Mouse (Mus musculus) hindbrain, postnatal 0 days (tissue): Measurements from ENCODE around the gene Fam122a. TPM values are rescaled to one million over a fixed set of nuclear protein-coding genes. Genes with fewer than 3 reads are reported as not detected.

Experiments
- ATAC-seq: fragments of 200-750 bp; cut with Nextera tagmentation; 2 replicates; pipeline ENCODE4 v1.8.0; 2017; ENCODE audit warnings: mild to moderate bottlenecking, moderate TSS enrichment, moderate library complexity
- DNase-seq: peaks from one replicate; pipeline ENCODE4 v3.0.0-alpha.2; 2015; ENCODE audit warnings: low spot score
- H3K27ac ChIP-seq: fragments of 300-500 bp; sonication (generic); 2 replicates; pipeline ENCODE4 v1.5.1; 2014; ENCODE audit warnings: mild to moderate bottlenecking
- H3K27me3 ChIP-seq: fragments of 300-500 bp; sonication (generic); 2 replicates; pipeline ENCODE4 v1.6.1; 2014; ENCODE audit warnings: low read length, mixed read lengths; ENCODE audit not compliant: insufficient read depth
- H3K36me3 ChIP-seq: fragments of 300-500 bp; sonication (generic); 2 replicates; pipeline ENCODE4 v1.6.1; 2014; ENCODE audit warnings: low read length, mixed read lengths; ENCODE audit not compliant: insufficient read depth
- H3K4me1 ChIP-seq: fragments of 300-500 bp; sonication (generic); 2 replicates; pipeline ENCODE4 v1.6.1; 2014; ENCODE audit warnings: antibody characterized with exemption, low read length, mixed read lengths; ENCODE audit not compliant: insufficient read depth
- H3K4me2 ChIP-seq: fragments of 300-500 bp; sonication (generic); 2 replicates; pipeline ENCODE4 v1.6.1; 2014; ENCODE audit warnings: low read depth, mild to moderate bottlenecking, low read length, moderate library complexity, mixed read lengths
- H3K4me3 ChIP-seq: fragments of 300-500 bp; sonication (generic); 2 replicates; pipeline ENCODE4 v1.5.1; 2014; ENCODE audit warnings: low read length
- H3K9ac ChIP-seq: fragments of 300-500 bp; sonication (generic); replicated peaks from 2 replicates; pipeline ENCODE4 v1.6.1; 2014; ENCODE audit warnings: mild to moderate bottlenecking, low read length, moderate library complexity, mixed read lengths
- H3K9me3 ChIP-seq: fragments of 300-500 bp; sonication (generic); 2 replicates; pipeline ENCODE4 v1.6.1; 2016; ENCODE audit warnings: low read length, mixed read lengths
- CTCF ChIP-seq: IDR thresholded peaks from 2 replicates; pipeline ENCODE4 v1.5.1; 2016; ENCODE audit warnings: antibody characterized with exemption, control low read depth, low read depth
- WGBS: fragments of 180-500 bp; shearing (Covaris S2); extraction: QIAGEN DNeasy Blood & Tissue Kit; methylation state at CpG from one replicate; pipeline ENCODE4 v1.1.7; 2014; 5-methylcytosine and 5-hydroxymethylcytosine counted together
- polyA plus RNA-seq: library from polyadenylated mRNA; unstranded; fragments of >200 nt; fragmentation: Nextera tagmentation; extraction: Ambion mirVana; gene quantifications from 2 replicates; pipeline ENCODE4 v1.2.1, GENCODE M21; 2015
- total RNA-seq: library from RNA; depleted of rRNA; stranded (reverse); fragments of >200 nt; gene quantifications from 2 replicates; pipeline ENCODE4 v1.2.3, GENCODE M21; 2014

Fam122a gene
- total and polyA plus RNA-seq, 2 experiments from 2014 or later, result 17.0 to 59.0 TPM

DNA sequence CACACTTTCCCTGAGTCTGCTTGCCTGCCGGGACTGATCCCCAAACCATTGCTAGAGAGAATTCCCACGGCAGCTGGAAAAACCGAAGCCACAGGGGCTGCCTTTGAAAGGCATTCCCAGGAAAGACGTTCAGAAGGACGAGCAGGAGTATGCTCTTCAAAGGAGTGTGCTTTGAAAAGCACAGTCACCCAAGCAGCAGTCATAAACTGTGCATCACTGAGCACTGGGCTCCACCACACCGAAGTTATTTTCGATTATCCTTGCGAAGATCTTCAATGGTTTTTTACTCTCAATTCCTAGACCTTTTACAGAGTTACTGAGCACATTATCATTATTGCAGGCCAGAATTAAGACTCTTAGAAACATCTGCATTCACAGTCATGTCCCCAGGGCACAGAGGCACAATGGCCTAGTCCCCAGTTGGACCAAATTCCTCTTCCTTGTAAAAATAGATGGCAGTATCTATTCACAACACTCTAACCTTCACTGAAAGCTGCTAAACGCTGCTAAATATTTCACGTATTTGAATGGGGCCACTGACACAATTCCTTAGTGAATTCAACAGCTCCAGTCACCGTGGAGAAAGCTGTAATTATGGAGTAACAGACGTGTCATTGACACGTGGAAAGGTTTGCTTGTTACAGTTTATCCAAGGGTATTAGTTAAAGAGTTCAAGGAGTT is 31.1 kb upstream of the Fam122a start:
- H3K4me3 ChIP-seq, result no peak overlapping the region
- DNase-seq (no peak), ATAC-seq (no peak)
- H3K36me3 ChIP-seq, result no peaks in the 10 kb centered on the region
- no peak overlapping the region for H3K9ac ChIP-seq
- no peaks in the 10 kb centered on the region for H3K27me3 ChIP-seq
- WGBS, result 28% methylated on average over 13 of the region's 13 CpGs
- TF ChIP-seq CTCF, result no peak
- no peaks in the 10 kb centered on the region for H3K4me1 ChIP-seq
- no peak overlapping the region for H3K4me2 ChIP-seq
- no peaks in the 10 kb centered on the region for H3K9me3 ChIP-seq
- no peak overlapping the region for H3K27ac ChIP-seq

DNA sequence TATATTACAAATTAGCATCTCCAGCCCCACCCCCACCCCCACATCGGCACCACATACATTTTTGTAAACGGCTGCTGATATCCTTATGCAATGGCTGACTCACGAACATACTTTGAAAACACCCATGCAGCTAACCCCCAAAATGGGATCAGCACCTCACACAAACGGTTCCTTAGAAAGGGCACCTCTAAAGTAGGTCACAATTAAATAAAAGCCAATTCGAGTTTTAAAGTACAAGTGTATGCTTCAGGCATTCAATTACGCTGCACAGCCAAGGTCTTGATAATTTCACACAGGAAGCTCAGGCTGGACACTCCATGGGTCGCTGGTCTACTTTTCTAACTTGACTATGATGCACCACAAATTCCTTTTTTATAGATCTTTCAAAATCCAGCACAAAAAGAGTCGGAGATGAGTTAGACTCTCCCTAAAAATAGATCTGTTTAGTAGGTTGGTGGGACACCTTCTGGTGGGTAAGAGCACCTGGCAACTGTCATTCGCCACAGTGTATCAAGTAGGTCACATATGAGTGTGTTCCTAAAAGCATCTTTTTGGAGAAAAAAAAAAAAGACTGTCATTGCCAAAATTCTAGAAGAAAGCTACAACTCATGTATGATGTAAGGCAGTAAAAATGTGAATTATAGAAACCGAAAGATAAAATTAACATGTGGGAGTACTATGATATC is 25.7 kb upstream of the Fam122a start:
- 87% methylated on average over 10 of the region's 10 CpGs for WGBS

GRCm38 (mm10) chr19:24501525-24501924 is 24.4 kb upstream of the Fam122a start:
- DNase-seq, result no peak
- Histone ChIP-seq H3K4me3 (no peak overlapping the region), H3K9ac (no peak overlapping the region), H3K36me3 (no peaks in the 10 kb centered on the region), H3K9me3 (no peaks in the 10 kb centered on the region), H3K4me1 (no peaks in the 10 kb centered on the region), H3K27ac (no peak overlapping the region), H3K27me3 (no peaks in the 10 kb centered on the region), H3K4me2 (no peak overlapping the region)
- no peak for TF ChIP-seq CTCF
- ATAC-seq, result no peak

More for the DNA sequence above, 25.7 kb upstream of the Fam122a start:
- H3K4me1 ChIP-seq, result no peaks in the 10 kb centered on the region
- H3K27ac ChIP-seq, result no peak overlapping the region
- no peaks in the 10 kb centered on the region for H3K36me3 ChIP-seq
- H3K9ac ChIP-seq, result no peak overlapping the region
- no peak overlapping the region for H3K4me2 ChIP-seq
- TF ChIP-seq CTCF, result no peak
- H3K4me3 ChIP-seq, result no peak overlapping the region
- no peak for DNase-seq
- H3K9me3 ChIP-seq, result no peaks in the 10 kb centered on the region
- no peak for ATAC-seq
- no peaks in the 10 kb centered on the region for H3K27me3 ChIP-seq

GRCm38 (mm10) chr19:24500431-24500830 is 23.3 kb upstream of the Fam122a start:
- no peak overlapping the region for H3K4me2 ChIP-seq
- no peaks in the 10 kb centered on the region for H3K27me3 ChIP-seq
- H3K27ac ChIP-seq, result no peak overlapping the region
- no peaks in the 10 kb centered on the region for H3K4me1 ChIP-seq
- ATAC-seq, result no peak
- no peak for DNase-seq
- no peaks in the 10 kb centered on the region for H3K36me3 ChIP-seq
- 85% methylated on average over 5 of the region's 5 CpGs for WGBS
- no peak overlapping the region for H3K9ac ChIP-seq
- H3K4me3 ChIP-seq, result no peak overlapping the region
- TF ChIP-seq CTCF, result no peak
- no peaks in the 10 kb centered on the region for H3K9me3 ChIP-seq

GRCm38 (mm10) chr19:24499291-24499690 is 22.1 kb upstream of the Fam122a start:
- no peak overlapping the region for H3K9ac ChIP-seq
- no peak for TF ChIP-seq CTCF
- no peak overlapping the region for H3K4me2 ChIP-seq
- no peak overlapping the region for H3K4me3 ChIP-seq
- ATAC-seq (no peak), DNase-seq (no peak)
- WGBS, result 68% methylated on average over 3 of the region's 3 CpGs
- no peaks in the 10 kb centered on the region for H3K36me3 ChIP-seq
- H3K4me1 ChIP-seq, result no peaks in the 10 kb centered on the region
- no peaks in the 10 kb centered on the region for H3K27me3 ChIP-seq
- no peak overlapping the region for H3K27ac ChIP-seq
- no peaks in the 10 kb centered on the region for H3K9me3 ChIP-seq

- 93% methylated on average over 4 of the region's 4 CpGs for WGBS
- ATAC-seq, result no peak
- Histone ChIP-seq H3K36me3 (no peaks in the 10 kb centered on the region), H3K4me2 (no peak overlapping the region), H3K9ac (no peak overlapping the region), H3K9me3 (no peaks in the 10 kb centered on the region), H3K4me1 (no peaks in the 10 kb centered on the region), H3K4me3 (no peak overlapping the region), H3K27ac (no peak overlapping the region), H3K27me3 (no peaks in the 10 kb centered on the region)
- no peak for DNase-seq
- no peak for TF ChIP-seq CTCF
These were observed 16.7 kb upstream of the Fam122a start for GRCm38 (mm10) chr19:24493887-24494286.

GRCm38 (mm10) chr19:24491824-24492223 is 14.7 kb upstream of the Fam122a start:
- DNase-seq (no peak), ATAC-seq (no peak)
- H3K4me1 ChIP-seq, result no peaks in the 10 kb centered on the region
- H3K27ac ChIP-seq, result no peak overlapping the region
- H3K9me3 ChIP-seq, result no peaks in the 10 kb centered on the region
- H3K9ac ChIP-seq, result no peak overlapping the region
- WGBS, result 21% methylated on average over 3 of the region's 3 CpGs
- no peak overlapping the region for H3K4me3 ChIP-seq
- H3K4me2 ChIP-seq, result no peak overlapping the region
- no peak for TF ChIP-seq CTCF
- no peaks in the 10 kb centered on the region for H3K27me3 ChIP-seq
- no peaks in the 10 kb centered on the region for H3K36me3 ChIP-seq
